18 mouse cellular contexts compared by ENCODE assay signal in the genomic region with DNA sequence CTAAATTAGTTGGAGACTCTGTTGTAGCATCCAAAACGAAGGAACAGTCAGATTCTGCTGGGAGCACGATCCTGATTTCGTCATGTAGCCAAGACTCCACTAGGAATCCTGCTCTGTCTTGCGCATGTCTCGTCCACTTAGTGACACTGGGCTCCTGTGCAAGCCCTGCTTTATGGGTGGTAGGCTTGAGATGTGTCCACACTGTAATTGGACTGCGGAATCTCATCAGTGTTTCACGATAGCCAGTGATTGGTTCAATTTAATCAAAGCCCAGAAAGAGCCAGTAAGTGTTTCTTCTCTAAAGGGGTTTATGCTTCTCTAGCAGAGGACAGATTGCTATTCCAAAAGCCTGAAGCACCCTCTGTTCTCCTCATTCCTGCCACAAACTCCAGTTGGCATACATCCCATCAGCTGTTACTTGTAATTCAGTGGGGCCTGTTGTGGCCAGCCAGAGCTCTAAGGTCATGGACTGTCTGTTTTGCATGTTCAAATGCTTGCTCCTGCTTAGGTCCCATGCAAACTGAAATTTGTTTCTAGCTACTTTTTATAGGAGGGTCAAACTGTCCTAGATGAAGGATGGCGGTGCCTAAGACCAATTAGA. TPM values are rescaled to one million over a fixed set of nuclear protein-coding genes. Genes with fewer than 3 reads are reported as not detected.
DNase-seq lines count a peak whose midpoint lies in the region; TF ChIP-seq lines count a peak whose summit lies in the region.
"Had no signal": no experiment of that assay in that cellular context is flagged by ENCODE, and none has a peak within 500 bp of the region (broad histone marks: within the 10 kb centered on the region; RNA-seq: fewer than 3 reads in every experiment).

No protein-coding gene starts in this region.

- H3K27me3 ChIP-seq in cerebellum, adult 2 months (ENCODE audit: control insufficient read depth, insufficient read depth, low read length): no peaks in the 10 kb centered on the region

- 43% methylated on average over 8 of the region's 8 CpGs for WGBS in cerebellum, adult 2 months

- DNase-seq in cerebellum, adult 2 months: peak; percentile 29 to 60
- DNase-seq in cerebellum, adult 9-10 months: no peak
- DNase-seq in left cerebral cortex, postnatal 10 days (ENCODE audit: extremely low spot score in 1 of 2, low spot score in 2 of 2): peak; percentile 44 to 45
- no peak for DNase-seq in left cerebral cortex, adult 18-20 months (ENCODE audit: low spot score in 2 of 2)
- peak; percentile 42 for DNase-seq in testis, postnatal 14 days (ENCODE audit: low spot score)
- no peak for DNase-seq in testis, postnatal 10 days (ENCODE audit: low spot score)
- peak; percentile 19 for DNase-seq in skeletal muscle tissue, adult 2 months (ENCODE audit: low read depth, low spot score)
- DNase-seq in kidney, postnatal 25 days: no peak
- DNase-seq: gastrocnemius, postnatal 10 days; kidney, adult 18-20 months; kidney, postnatal 36 days; liver, embryonic 13.5 days; retina, postnatal 1 day; thymus, adult 18-20 months had no signal

- TF ChIP-seq CTCF in cerebellum, adult 2 months (IDR thresholded peaks at IDR 0.05; ENCODE audit: borderline replicate concordance, insufficient read depth, low read depth, low read length): no peak

- intact Hi-C loops in left cerebral cortex, postnatal 10 days (cut with DNase I): no loop called here

- H3K27ac ChIP-seq in cerebellum, adult 2 months (ENCODE audit: insufficient read depth, low read length): no peak overlapping the region
- H3K27ac ChIP-seq: heart, embryonic 10.5 days; hindbrain, embryonic 15.5 days; liver, embryonic 13.5 days; neural tube, embryonic 15.5 days had no signal

- no peak overlapping the region for H3K4me3 ChIP-seq in cerebellum, adult 2 months (replicated peaks; ENCODE audit: insufficient read depth, low read depth, low read length)
- H3K4me3 ChIP-seq: heart, embryonic 10.5 days; hindbrain, embryonic 15.5 days; liver, embryonic 13.5 days; megakaryocyte, embryonic 14.5 days; neural tube, embryonic 15.5 days had no signal

- TF ChIP-seq POLR2A in cerebellum, adult 2 months (IDR thresholded peaks at IDR 0.05; ENCODE audit: borderline replicate concordance, insufficient read depth, low read length): no peak

- no peaks in the 10 kb centered on the region for H3K4me1 ChIP-seq in cerebellum, adult 2 months (ENCODE audit: control insufficient read depth, insufficient read depth, low read length)
- H3K4me1 ChIP-seq: heart, embryonic 10.5 days; hindbrain, embryonic 15.5 days; liver, embryonic 13.5 days; neural tube, embryonic 15.5 days had no signal

RNA-seq across cellular contexts. Expression of gene Zfp266, which starts 13.2 kb away (rescaled TPM):
- 19.5 and 23.6 TPM in 2 replicates for polyA plus RNA-seq in cerebellum, adult 2 months (2012; rRNA removed)
- total RNA-seq in left cerebral cortex, postnatal 10 days (2021): 10 to 100 TPM; 54.4 to 56.7 TPM
- 10 to 100 TPM; 41.4 to 42.2 TPM for total RNA-seq in left cerebral cortex, adult 18-20 months (2021)

RNA-seq across cellular contexts. Expression of gene Zfp426, which starts 41.9 kb away (rescaled TPM):
- polyA plus RNA-seq in cerebellum, adult 2 months (2012; rRNA removed): 22.4 and 23.5 TPM in 2 replicates
- total RNA-seq in left cerebral cortex, postnatal 10 days (2021): 10 to 100 TPM; 30.0 to 33.5 TPM
- total RNA-seq in left cerebral cortex, adult 18-20 months (2021): 10 to 100 TPM; 30.6 to 30.8 TPM

RNA-seq across cellular contexts. Expression of gene Zfp846, which starts 46.7 kb away (rescaled TPM):
- 15.4 and 17.1 TPM in 2 replicates for polyA plus RNA-seq in cerebellum, adult 2 months (2012; rRNA removed)
- total RNA-seq in left cerebral cortex, postnatal 10 days (2021): 10 to 100 TPM; 33.9 to 35.9 TPM
- total RNA-seq in left cerebral cortex, adult 18-20 months (2021): 10 to 100 TPM; 14.9 to 17.6 TPM

Comparison
In these comparisons a context has a peak if more than half of its experiments do, and no peak if none do; other contexts are left out.
1. DNase-seq: peak in cerebellum, adult 2 months (2 of 2), left cerebral cortex, postnatal 10 days (2 of 2), testis, postnatal 14 days (single experiment) and skeletal muscle tissue, adult 2 months (single experiment); none in cerebellum, adult 9-10 months (single experiment), left cerebral cortex, adult 18-20 months (0 of 2), testis, postnatal 10 days (single experiment) and kidney, postnatal 25 days (0 of 2).